Mouse (Mus musculus) stomach, postnatal 0 days (tissue): ENCODE results near the gene Tdrkh.

ENCODE experiments used
- CTCF ChIP-seq: IDR thresholded peaks from 2 replicates; pipeline ENCODE4 v1.5.1; 2016; ENCODE audit warnings: antibody characterized with exemption, low read depth, mild to moderate bottlenecking, moderate library complexity
- EP300 ChIP-seq: optimal IDR thresholded peaks from 2 replicates; pipeline ENCODE3; 2016; ENCODE audit warnings: antibody characterized with exemption

DNA sequence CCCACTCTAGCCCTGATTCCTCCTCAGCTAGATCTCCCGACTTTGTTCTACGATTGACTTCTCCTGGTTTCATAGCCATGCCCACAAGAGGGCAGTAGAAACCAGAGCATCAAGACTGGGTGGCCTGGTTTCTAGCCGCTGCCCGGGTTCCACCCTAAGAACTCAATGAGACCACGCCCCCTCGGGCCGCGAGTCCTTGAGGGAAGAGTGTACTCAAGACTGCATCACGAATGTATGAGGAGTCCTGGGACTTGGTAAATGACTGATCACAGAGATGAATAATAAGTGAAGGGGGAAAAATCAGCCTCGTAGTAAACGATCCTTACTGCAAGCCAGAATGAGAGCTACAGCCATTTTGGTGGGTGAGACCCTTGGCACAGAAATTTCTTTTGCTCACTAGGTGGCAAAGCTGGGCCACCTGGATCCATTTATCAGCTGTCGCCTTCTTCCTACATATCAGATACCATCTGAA, 43.5 kb downstream of the Tdrkh start:
- TF ChIP-seq CTCF: peak; percentile 94
- TF ChIP-seq EP300: no peak
